Mouse (Mus musculus) adrenal gland, adult 2 months (tissue): Measurements from ENCODE around the gene Klhl31. TPM values are rescaled to one million over a fixed set of nuclear protein-coding genes. Genes with fewer than 3 reads are reported as not detected.

ENCODE experiments used
- DNase-seq: peaks from one replicate; pipeline ENCODE4 v3.0.0; 2021
- polyA plus RNA-seq: library from polyadenylated mRNA; depleted of rRNA; stranded (reverse); fragments of >200 nt; gene quantifications from 2 replicates; pipeline ENCODE4 v1.2.3, GENCODE M21; 2012; rRNA removed
- total RNA-seq, 2 experiments: library from RNA; stranded (reverse); gene quantifications; 2 replicates each; pipeline ENCODE4 v1.2.3; 2021

Gene Klhl31
- total and polyA plus RNA-seq, 3 experiments, result 0.03 TPM; not detected in 2

DNA sequence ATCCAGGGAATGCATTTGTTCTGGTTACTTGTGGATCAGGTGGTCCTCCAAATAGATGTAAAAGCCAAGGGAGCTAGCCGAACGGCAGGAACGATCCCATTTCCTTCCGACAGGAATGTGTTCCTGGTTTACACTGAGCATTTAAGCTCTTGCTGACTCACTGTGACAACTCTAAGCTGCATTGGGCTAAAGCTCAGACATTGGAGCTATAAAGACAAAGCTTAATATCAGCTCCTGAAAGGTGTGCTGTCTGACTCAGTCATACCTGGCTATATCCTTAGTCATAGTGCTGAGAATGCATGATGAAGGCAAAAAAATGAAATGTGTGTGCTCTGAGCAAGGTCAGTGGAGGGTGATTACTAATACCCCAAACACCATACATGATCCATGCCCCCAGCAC lies 67.8 kb downstream of the Klhl31 start:
- no peak for DNase-seq

DNA sequence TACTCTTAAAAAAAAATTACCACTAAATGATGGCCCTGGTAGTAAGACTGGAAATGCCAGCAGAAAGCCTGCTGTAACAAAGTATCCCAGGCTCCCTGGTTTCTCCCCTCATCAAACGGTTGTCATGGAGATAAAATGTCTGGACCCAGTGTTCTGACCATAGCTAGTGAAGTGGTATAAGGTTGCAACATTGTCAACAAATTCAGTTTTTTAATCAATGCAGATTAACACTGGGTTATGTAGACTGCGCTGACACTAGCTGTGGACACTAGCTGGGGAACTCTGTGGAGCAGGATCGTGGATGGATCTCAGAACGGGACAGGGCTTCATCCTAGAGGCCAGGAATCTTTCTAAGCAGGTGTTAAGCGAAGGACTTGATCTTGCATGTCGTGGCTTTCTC lies 70.2 kb downstream of the Klhl31 start:
- DNase-seq, result no peak

DNA sequence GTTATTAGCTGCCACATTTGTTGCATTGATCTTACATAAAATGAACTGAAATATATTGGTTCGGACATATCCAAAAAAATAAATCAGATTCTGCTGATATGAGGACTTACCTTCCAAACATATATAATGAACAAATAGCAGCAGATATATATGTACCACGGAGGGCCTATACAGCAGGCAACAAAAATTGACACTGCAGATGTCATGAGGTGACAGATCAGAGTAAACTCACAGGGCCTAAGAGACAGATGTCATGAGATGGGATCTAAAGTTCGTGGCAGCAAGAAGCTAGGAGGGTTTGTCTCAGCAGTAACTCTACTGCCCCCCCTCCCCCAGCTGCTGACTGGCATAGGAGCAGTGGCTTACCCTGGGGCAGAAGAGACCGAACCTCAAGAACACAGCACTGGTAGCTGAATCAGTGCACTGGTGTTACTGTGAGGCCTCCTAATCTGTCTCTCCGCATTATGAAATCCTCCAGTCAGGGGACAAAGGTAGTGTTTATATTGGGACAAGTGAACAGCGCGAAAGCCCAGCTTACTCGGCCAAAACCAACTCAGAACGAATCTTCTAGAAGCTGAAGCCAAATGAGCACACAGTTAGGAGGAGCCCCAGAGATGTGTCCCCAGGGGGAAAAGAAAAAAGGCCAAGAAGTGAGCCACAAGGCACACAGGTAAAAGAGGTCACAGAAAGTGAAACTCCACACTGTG lies 71.3 kb downstream of the Klhl31 start:
- no peak for DNase-seq

DNA sequence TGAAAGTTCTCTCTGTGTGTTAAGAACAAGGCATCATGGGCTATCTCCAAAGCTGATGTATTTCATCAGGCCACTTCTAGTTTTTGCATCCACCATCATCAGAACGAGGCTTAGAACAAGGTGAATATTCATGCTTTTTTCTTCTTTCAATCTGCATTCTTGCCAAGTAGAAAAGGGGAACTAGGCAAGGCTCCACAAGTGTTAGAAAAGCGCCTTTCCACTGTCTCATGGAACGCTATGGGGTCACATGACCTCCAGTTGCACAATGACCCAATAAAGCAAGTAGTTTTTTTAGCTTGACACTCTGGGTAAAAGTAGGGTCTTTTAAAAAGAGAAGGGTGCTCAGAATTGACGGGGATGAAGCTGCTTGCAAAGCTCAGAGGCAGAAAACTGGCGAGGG lies 72.7 kb downstream of the Klhl31 start:
- DNase-seq, result no peak

Other genes starting within 250 kb of the Klhl31 start
- gene Lrrc1, start 91.6 kb upstream of the Klhl31 start, total RNA-seq, result 10 to 100 TPM; 10.0 to 15.1 TPM
- 10.7 and 22.8 TPM in 2 replicates for gene Lrrc1, start 91.6 kb upstream of the Klhl31 start, polyA plus RNA-seq
- 10 to 100 TPM; 35.8 to 44.5 TPM for gene Gclc, start 118.0 kb downstream of the Klhl31 start, total RNA-seq
- 13.3 and 14.5 TPM in 2 replicates for gene Gclc, start 118.0 kb downstream of the Klhl31 start, polyA plus RNA-seq